In the genomic region with DNA sequence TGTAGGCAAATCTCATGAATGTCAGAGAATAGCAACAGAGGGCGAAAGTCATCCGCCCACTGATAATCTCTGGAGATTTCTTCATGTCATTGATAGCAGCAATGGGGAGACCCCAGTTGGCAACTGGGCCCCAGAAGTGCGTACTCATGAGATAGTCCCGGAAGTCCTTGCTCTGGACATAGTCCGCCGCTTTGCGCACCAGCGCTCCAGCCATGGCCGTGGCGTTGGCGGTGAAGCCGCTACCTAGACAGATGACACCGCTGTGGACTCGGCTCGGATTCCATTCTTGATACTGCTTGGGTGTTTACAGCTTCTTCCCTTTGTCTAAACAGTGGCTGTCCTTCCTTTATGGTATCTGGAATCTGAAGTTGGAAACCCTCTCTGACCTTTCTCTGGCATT, we compare ENCODE assay signal across 7 mouse cellular contexts. TPM values are rescaled to one million over a fixed set of nuclear protein-coding genes. Genes with fewer than 3 reads are reported as not detected.
DNase-seq lines count a peak whose midpoint lies in the region; TF ChIP-seq lines count a peak whose summit lies in the region.
"Not testable (repeated sequence)": the region's sequence is repeated elsewhere in the genome, so short reads cannot be mapped to it uniquely, and the experiment has no call there.

No protein-coding gene starts in this region.

- not testable (repeated sequence) for H3K79me2 ChIP-seq in MEL (ENCODE audit: control insufficient read depth, insufficient read depth, low read length, poor library complexity)

- not testable (repeated sequence) for H3K27ac ChIP-seq in MEL (ENCODE audit: control insufficient read depth, low read depth, low read length)
- H3K27ac ChIP-seq in gastrocnemius, adult 2 months: peak overlapping the region; percentile 53; the same call in 1 of the 2 replicates

- not testable (repeated sequence) for TF ChIP-seq RAD21 in MEL (IDR thresholded peaks at IDR 0.05; ENCODE audit: low read depth, low read length)

- TF ChIP-seq CTCF in MEL (IDR thresholded peaks at IDR 0.05 in 2 of 3, conservative IDR thresholded peaks at IDR 0.05 in 1 of 3; ENCODE audit: control insufficient read depth in 1 of 3, insufficient read depth in 1 of 3, low read depth in 2 of 3, low read length in 3 of 3, poor library complexity in 1 of 3, severe bottlenecking in 1 of 3); gastrocnemius, adult 2 months (IDR thresholded peaks at IDR 0.05): not testable (repeated sequence)

- not testable (repeated sequence) for TF ChIP-seq POLR2A in MEL (IDR thresholded peaks at IDR 0.05; ENCODE audit: control insufficient read depth in 1 of 2, insufficient read depth in 1 of 2, low read depth in 1 of 2, low read length in 2 of 2, poor library complexity in 1 of 2)

- H3K27me3 ChIP-seq in MEL (ENCODE audit: control insufficient read depth in 1 of 2, insufficient read depth in 2 of 2, low read length in 2 of 2): not testable (repeated sequence)

- intact Hi-C loops in gastrocnemius, adult 2 months (cut with DNase I): not testable (repeated sequence)

- not testable (repeated sequence) for H3K9me3 ChIP-seq in MEL (replicated peaks; ENCODE audit: insufficient read depth, low read length)

- H3K36me3 ChIP-seq in MEL (ENCODE audit: control insufficient read depth in 1 of 2, insufficient read depth in 2 of 2, low read length in 2 of 2): peaks cover 0 to 20% of the 10 kb centered on the region in 2 experiments; a peak in 2 of 4 replicates

- peak; percentile 75 for DNase-seq in A20 (ENCODE audit: low read depth, low spot score)
- peak; percentile 45 for DNase-seq in MEL (ENCODE audit: low read depth, low spot score)
- DNase-seq in adrenal gland, postnatal 14 days: peak; percentile 42
- DNase-seq in c-Kit-positive CD71-positive TER-119-positive erythroid progenitor cells, embryonic 14.5 days (ENCODE audit: low spot score): peak; percentile 22
- not testable (repeated sequence) for DNase-seq in gastrocnemius, adult 2 months
- DNase-seq in kidney, postnatal 10 days: peak; percentile 35
- DNase-seq in kidney, postnatal 25 days: peak; percentile 31 to 65

- peak overlapping the region; percentile 42 to 60; a peak in 3 of 4 replicates for H3K4me3 ChIP-seq in MEL (ENCODE audit: control insufficient read depth in 1 of 2, insufficient read depth in 1 of 2, low read depth in 2 of 2, low read length in 2 of 2)
- H3K4me3 ChIP-seq in gastrocnemius, adult 2 months: peak overlapping the region; percentile 49

- H3K4me1 ChIP-seq in MEL (ENCODE audit: control insufficient read depth in 1 of 2, insufficient read depth in 2 of 2, low read length in 2 of 2): peaks cover 6 to 45% of the 10 kb centered on the region in 2 experiments

- TF ChIP-seq EP300 in MEL (IDR thresholded peaks at IDR 0.05; ENCODE audit: low read depth in 1 of 2, low read length in 2 of 2): not testable (repeated sequence)

- H3K9ac ChIP-seq in MEL (ENCODE audit: control insufficient read depth, low read depth, low read length, poor library complexity, severe bottlenecking): peak overlapping the region; percentile 52

TF ChIP-seq in MEL, 35 proteins besides CTCF, POLR2A, EP300 and RAD21:
- TF ChIP-seq NELFE (IDR thresholded peaks at IDR 0.05; ENCODE audit: low read depth, low read length): peak; percentile 29; the same call in 1 of the 2 replicates

RNA-seq across cellular contexts. Expression of a gene that starts 8.6 kb away (rescaled TPM):
- total RNA-seq in MEL (2012; rRNA removed): 2.7 and 4.2 TPM in 2 replicates
- polyA plus RNA-seq in MEL (2012; ENCODE audit: insufficient read depth in 1 of 2, insufficient read length in 2 of 2, low read depth in 1 of 2, low replicate concordance in 2 of 2, missing spikeins in 1 of 2): 1 to 10 TPM in 1 of 2 experiments, not detected in 1; 5.0 TPM
- total RNA-seq in adrenal gland, postnatal 14 days (2021): 13.5 and 15.1 TPM in 2 replicates
- 1 to 10 TPM; 7.0 to 7.7 TPM for total RNA-seq in gastrocnemius, adult 2 months (2021)

RNA-seq across cellular contexts. Expression of a gene that starts 17.9 kb away (rescaled TPM):
- total RNA-seq in MEL (2012; rRNA removed): 0.39 and 1.2 TPM in 2 replicates
- 1 to 10 TPM in 1 of 2 experiments, not detected in 1; 1.6 TPM for polyA plus RNA-seq in MEL (2012; ENCODE audit: insufficient read depth in 1 of 2, insufficient read length in 2 of 2, low read depth in 1 of 2, low replicate concordance in 2 of 2, missing spikeins in 1 of 2)
- total RNA-seq in adrenal gland, postnatal 14 days (2021): 0.93 and 1.9 TPM in 2 replicates
- total RNA-seq in gastrocnemius, adult 2 months (2021): under 1 TPM; 0.20 to 0.22 TPM

RNA-seq across cellular contexts. Expression of a gene that starts 30.3 kb away (rescaled TPM):
- 189 and 210 TPM in 2 replicates for total RNA-seq in MEL (2012; rRNA removed)
- 100 to 1,000 TPM in 1 of 2 experiments, not detected in 1; 162 TPM for polyA plus RNA-seq in MEL (2012; ENCODE audit: insufficient read depth in 1 of 2, insufficient read length in 2 of 2, low read depth in 1 of 2, low replicate concordance in 2 of 2, missing spikeins in 1 of 2)
- total RNA-seq in adrenal gland, postnatal 14 days (2021): 47.4 and 50.2 TPM in 2 replicates
- 10 to 100 TPM; 21.8 to 24.8 TPM for total RNA-seq in gastrocnemius, adult 2 months (2021)

RNA-seq across cellular contexts. Expression of a gene that starts 30.4 kb away (rescaled TPM):
- 5.9 and 6.0 TPM in 2 replicates for total RNA-seq in MEL (2012; rRNA removed)
- 1 to 10 TPM in 1 of 2 experiments, not detected in 1; 5.8 TPM for polyA plus RNA-seq in MEL (2012; ENCODE audit: insufficient read depth in 1 of 2, insufficient read length in 2 of 2, low read depth in 1 of 2, low replicate concordance in 2 of 2, missing spikeins in 1 of 2)
- 9.1 and 10.3 TPM in 2 replicates for total RNA-seq in adrenal gland, postnatal 14 days (2021)
- 1 to 10 TPM; 2.4 TPM for total RNA-seq in gastrocnemius, adult 2 months (2021)
